Mouse (Mus musculus): ENCODE data around the gene Itsn1. TPM values are rescaled to one million over a fixed set of nuclear protein-coding genes. Genes with fewer than 3 reads are reported as not detected.

The Itsn1 gene
- polyA plus RNA-seq, 2 experiments = 24.8 to 46.6 TPM

- TF ChIP-seq POLR2A (IDR thresholded peaks at IDR 0.05; ENCODE audit: borderline replicate concordance, extremely low read depth, insufficient read depth, insufficient read length) = no peak
- Histone ChIP-seq H3K9ac (ENCODE audit: low read depth, low read length, severe bottlenecking) (no peak overlapping the region), H3K27ac (replicated peaks; ENCODE audit: low read depth, low read length) (no peak overlapping the region), H3K9me3 (ENCODE audit: control insufficient read depth, low read length) (no peaks in the 10 kb centered on the region), H3K4me2 (replicated peaks; ENCODE audit: low read depth, low read length, severe bottlenecking) (no peak overlapping the region), H3K4me1 (ENCODE audit: control insufficient read depth, insufficient read depth, low read length) (peaks cover 7% of the 10 kb centered on the region), H3K36me3 (ENCODE audit: control insufficient read depth, insufficient read depth, low read length) (no peaks in the 10 kb centered on the region), H3K27me3 (ENCODE audit: control insufficient read depth, insufficient read depth, low read length) (no peaks in the 10 kb centered on the region), H3K4me3 (replicated peaks; ENCODE audit: low read length) (no peak overlapping the region)
- no peak for DNase-seq (ENCODE audit: low spot score)
- 62% methylated on average over 8 of the region's 8 CpGs for WGBS
- ATAC-seq (ENCODE audit: low FRiP score, low read depth) = no peak
These were observed 11.3 kb downstream of the Itsn1 start for GRCm38 (mm10) chr16:91740184-91740917.

DNA sequence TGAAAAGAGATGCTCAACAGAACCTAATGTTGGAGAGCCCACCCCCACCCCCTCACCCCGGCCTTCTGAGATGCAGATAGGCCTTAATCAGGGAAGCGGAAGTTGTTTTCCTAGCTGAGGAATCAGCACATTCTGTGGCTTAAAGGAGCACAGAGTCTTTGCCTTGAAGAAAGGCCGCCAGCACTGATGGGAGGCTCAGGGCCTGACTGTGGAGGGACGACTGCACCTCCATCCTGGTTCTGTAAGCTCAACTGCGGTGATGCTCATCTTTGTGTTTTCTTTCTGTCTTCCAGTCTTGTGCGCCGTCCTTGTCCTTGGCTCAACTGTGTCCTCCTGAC lies 11.8 kb downstream of the Itsn1 start:
- 73% methylated on average over 7 of the region's 7 CpGs for WGBS
- no peak overlapping the region for H3K4me2 ChIP-seq (replicated peaks; ENCODE audit: low read depth, low read length, severe bottlenecking)
- peaks cover 12% of the 10 kb centered on the region for H3K4me1 ChIP-seq (ENCODE audit: control insufficient read depth, insufficient read depth, low read length)
- no peak overlapping the region for H3K27ac ChIP-seq (replicated peaks; ENCODE audit: low read depth, low read length)
- H3K4me3 ChIP-seq (replicated peaks; ENCODE audit: low read length) = no peak overlapping the region
- no peak for ATAC-seq (ENCODE audit: low FRiP score, low read depth)
- H3K36me3 ChIP-seq (ENCODE audit: control insufficient read depth, insufficient read depth, low read length) = no peaks in the 10 kb centered on the region
- no peaks in the 10 kb centered on the region for H3K27me3 ChIP-seq (ENCODE audit: control insufficient read depth, insufficient read depth, low read length)
- no peaks in the 10 kb centered on the region for H3K9me3 ChIP-seq (ENCODE audit: control insufficient read depth, low read length)
- TF ChIP-seq POLR2A (IDR thresholded peaks at IDR 0.05; ENCODE audit: borderline replicate concordance, extremely low read depth, insufficient read depth, insufficient read length) = no peak
- no peak for DNase-seq (ENCODE audit: low spot score)
- no peak overlapping the region for H3K9ac ChIP-seq (ENCODE audit: low read depth, low read length, severe bottlenecking)

GRCm38 (mm10) chr16:91743055-91743454 lies 14.0 kb downstream of the Itsn1 start:
- no peak for DNase-seq (ENCODE audit: low spot score)
- ATAC-seq (ENCODE audit: low FRiP score, low read depth) = no peak
- 72% methylated on average over 7 of the region's 7 CpGs for WGBS
- H3K27ac ChIP-seq (replicated peaks; ENCODE audit: low read depth, low read length) = no peak overlapping the region
- no peak overlapping the region for H3K4me3 ChIP-seq (replicated peaks; ENCODE audit: low read length)
- no peaks in the 10 kb centered on the region for H3K9me3 ChIP-seq (ENCODE audit: control insufficient read depth, low read length)
- no peak overlapping the region for H3K4me2 ChIP-seq (replicated peaks; ENCODE audit: low read depth, low read length, severe bottlenecking)
- TF ChIP-seq POLR2A (IDR thresholded peaks at IDR 0.05; ENCODE audit: borderline replicate concordance, extremely low read depth, insufficient read depth, insufficient read length) = no peak
- H3K27me3 ChIP-seq (ENCODE audit: control insufficient read depth, insufficient read depth, low read length) = no peaks in the 10 kb centered on the region
- no peak overlapping the region for H3K9ac ChIP-seq (ENCODE audit: low read depth, low read length, severe bottlenecking)
- H3K36me3 ChIP-seq (ENCODE audit: control insufficient read depth, insufficient read depth, low read length) = no peaks in the 10 kb centered on the region
- H3K4me1 ChIP-seq (ENCODE audit: control insufficient read depth, insufficient read depth, low read length) = peaks cover 20% of the 10 kb centered on the region

- 6% methylated on average over 14 of the region's 14 CpGs for WGBS
- TF ChIP-seq POLR2A (IDR thresholded peaks at IDR 0.05; ENCODE audit: borderline replicate concordance, extremely low read depth, insufficient read depth, insufficient read length) = no peak
- H3K9ac ChIP-seq (ENCODE audit: low read depth, low read length, severe bottlenecking) = no peak overlapping the region
- DNase-seq (ENCODE audit: low spot score) = peak; percentile 88
- no peaks in the 10 kb centered on the region for H3K27me3 ChIP-seq (ENCODE audit: control insufficient read depth, insufficient read depth, low read length)
- H3K9me3 ChIP-seq (ENCODE audit: control insufficient read depth, low read length) = no peaks in the 10 kb centered on the region
- H3K4me3 ChIP-seq (replicated peaks; ENCODE audit: low read length) = no peak overlapping the region
- H3K27ac ChIP-seq (replicated peaks; ENCODE audit: low read depth, low read length) = peak overlapping the region; percentile 48; the same call in 1 of the 2 replicates
- ATAC-seq (ENCODE audit: low FRiP score, low read depth) = peak; percentile 91
- 0 out of 2 replicates have a peak, but pooled peaks cover 3% of the 10 kb centered on the region for H3K36me3 ChIP-seq (ENCODE audit: control insufficient read depth, insufficient read depth, low read length)
- H3K4me2 ChIP-seq (replicated peaks; ENCODE audit: low read depth, low read length, severe bottlenecking) = peak overlapping the region; percentile 1; the same call in 1 of the 2 replicates
- peaks cover 20% of the 10 kb centered on the region for H3K4me1 ChIP-seq (ENCODE audit: control insufficient read depth, insufficient read depth, low read length)
These were observed 17.2 kb downstream of the Itsn1 start for GRCm38 (mm10) chr16:91746101-91746950.

DNA sequence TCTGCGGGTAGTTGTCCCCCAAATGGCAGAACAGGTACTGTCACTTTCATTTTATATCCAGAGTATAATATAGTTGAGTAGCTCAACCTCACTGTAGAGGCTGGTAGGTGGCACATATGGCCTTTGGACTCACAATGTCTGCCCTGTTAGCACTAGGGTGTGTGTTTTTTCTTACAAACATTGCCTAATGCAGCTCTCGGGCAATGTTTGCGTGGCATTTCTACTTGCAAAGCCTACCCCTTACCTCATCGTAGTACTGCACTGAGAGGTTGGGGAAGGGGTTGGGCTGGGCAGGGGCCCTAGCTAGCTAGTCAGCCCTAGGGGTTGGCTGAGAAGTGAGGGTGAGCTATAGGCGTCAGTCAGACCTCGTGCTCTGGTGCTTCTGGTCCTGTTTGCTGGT lies 18.5 kb downstream of the Itsn1 start:
- no peak for TF ChIP-seq POLR2A (IDR thresholded peaks at IDR 0.05; ENCODE audit: borderline replicate concordance, extremely low read depth, insufficient read depth, insufficient read length)
- Histone ChIP-seq H3K27ac (replicated peaks; ENCODE audit: low read depth, low read length) (no peak overlapping the region), H3K4me2 (replicated peaks; ENCODE audit: low read depth, low read length, severe bottlenecking) (no peak overlapping the region), H3K36me3 (ENCODE audit: control insufficient read depth, insufficient read depth, low read length) (0 out of 2 replicates have a peak, but pooled peaks cover 3% of the 10 kb centered on the region), H3K27me3 (ENCODE audit: control insufficient read depth, insufficient read depth, low read length) (no peaks in the 10 kb centered on the region), H3K4me1 (ENCODE audit: control insufficient read depth, insufficient read depth, low read length) (peaks cover 20% of the 10 kb centered on the region), H3K9me3 (ENCODE audit: control insufficient read depth, low read length) (no peaks in the 10 kb centered on the region), H3K4me3 (replicated peaks; ENCODE audit: low read length) (no peak overlapping the region), H3K9ac (ENCODE audit: low read depth, low read length, severe bottlenecking) (no peak overlapping the region)
- DNase-seq (ENCODE audit: low spot score) (no peak), ATAC-seq (ENCODE audit: low FRiP score, low read depth) (no peak)
- WGBS = 81% methylated on average over 6 of the region's 6 CpGs
